Mouse (Mus musculus): Measurements from ENCODE around the gene Mettl14. TPM values are rescaled to one million over a fixed set of nuclear protein-coding genes. Genes with fewer than 3 reads are reported as not detected.
A peak's percentile ranks its signal among the peaks of the same experiment; 100 is the strongest.

Mettl14 gene
- total and polyA plus RNA-seq, 3 experiments = 8.5 to 18.8 TPM; not detected in 1

DNA sequence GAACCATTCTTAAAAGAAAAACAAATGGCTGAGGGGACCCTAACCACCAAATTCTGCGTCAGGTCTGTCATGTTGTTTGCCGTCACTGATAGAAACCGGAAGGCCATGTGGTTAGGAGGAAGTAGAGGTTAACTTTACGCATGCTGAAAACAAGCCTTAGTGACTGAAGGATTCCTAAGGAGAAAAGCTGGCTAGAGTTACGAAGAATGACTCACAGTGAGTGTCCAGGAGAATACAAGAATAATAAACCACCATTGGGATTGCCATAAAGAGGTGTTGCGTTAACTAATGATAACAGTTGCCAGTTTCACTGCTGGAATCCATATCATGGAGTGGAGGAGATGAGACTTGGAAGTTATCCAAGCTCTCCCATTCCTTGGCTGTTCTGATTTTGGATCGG lies 51.0 kb downstream of the Mettl14 start:
- peaks cover 0 to 18% of the 10 kb centered on the region in 2 experiments; a peak in 3 of 4 replicates for H3K36me3 ChIP-seq (ENCODE audit: control insufficient read depth in 1 of 2, insufficient read depth in 2 of 2, low read length in 2 of 2)
- no peaks in the 10 kb centered on the region for H3K9me3 ChIP-seq (replicated peaks; ENCODE audit: insufficient read depth, low read length)
- H3K79me2 ChIP-seq (ENCODE audit: control insufficient read depth, insufficient read depth, low read length, poor library complexity) = no peaks in the 10 kb centered on the region
- no peaks in the 10 kb centered on the region for H3K27me3 ChIP-seq (ENCODE audit: control insufficient read depth in 1 of 2, insufficient read depth in 2 of 2, low read length in 2 of 2)
- TF ChIP-seq TAL1 (IDR thresholded peaks at IDR 0.05; ENCODE audit: low read length) = no peak
- TF ChIP-seq ZC3H11A (IDR thresholded peaks at IDR 0.05; ENCODE audit: low read depth, low read length) = no peak
- TF ChIP-seq TCF12 (IDR thresholded peaks at IDR 0.05; ENCODE audit: low read depth, low read length) = no peak
- H3K27ac ChIP-seq (ENCODE audit: control insufficient read depth, low read depth, low read length) = no peak overlapping the region
- H3K9ac ChIP-seq (ENCODE audit: control insufficient read depth, low read depth, low read length, poor library complexity, severe bottlenecking) = no peak overlapping the region
- H3K4me3 ChIP-seq (ENCODE audit: control insufficient read depth in 1 of 2, insufficient read depth in 1 of 2, low read depth in 2 of 2, low read length in 2 of 2) = no peak overlapping the region
- peaks cover 5 to 20% of the 10 kb centered on the region in 2 experiments for H3K4me1 ChIP-seq (ENCODE audit: control insufficient read depth in 1 of 2, insufficient read depth in 2 of 2, low read length in 2 of 2)
- no peak for DNase-seq (ENCODE audit: low read depth, low spot score)

GRCm38 (mm10) chr3:123333055-123333424 lies 52.9 kb downstream of the Mettl14 start:
- Histone ChIP-seq H3K27ac (ENCODE audit: control insufficient read depth, low read depth, low read length) (peak overlapping the region; percentile 82), H3K36me3 (ENCODE audit: control insufficient read depth in 1 of 2, insufficient read depth in 2 of 2, low read length in 2 of 2) (peaks cover 0 to 13% of the 10 kb centered on the region in 2 experiments; a peak in 3 of 4 replicates), H3K9ac (ENCODE audit: control insufficient read depth, low read depth, low read length, poor library complexity, severe bottlenecking) (peak overlapping the region; percentile 35; the same call in 1 of the 2 replicates), H3K4me1 (ENCODE audit: control insufficient read depth in 1 of 2, insufficient read depth in 2 of 2, low read length in 2 of 2) (peaks cover 3 to 17% of the 10 kb centered on the region in 2 experiments; a peak in 3 of 4 replicates), H3K79me2 (ENCODE audit: control insufficient read depth, insufficient read depth, low read length, poor library complexity) (no peaks in the 10 kb centered on the region), H3K9me3 (replicated peaks; ENCODE audit: insufficient read depth, low read length) (no peaks in the 10 kb centered on the region), H3K4me3 (ENCODE audit: control insufficient read depth in 1 of 2, insufficient read depth in 1 of 2, low read depth in 2 of 2, low read length in 2 of 2) (no peak overlapping the region), H3K27me3 (ENCODE audit: control insufficient read depth in 1 of 2, insufficient read depth in 2 of 2, low read length in 2 of 2) (no peaks in the 10 kb centered on the region)
- DNase-seq (ENCODE audit: low read depth, low spot score) = peak; percentile 63
- TF ChIP-seq ZKSCAN1 (IDR thresholded peaks at IDR 0.05; ENCODE audit: low read depth, low read length) = no peak
- TF ChIP-seq GABPA (IDR thresholded peaks at IDR 0.05; ENCODE audit: low read depth, low read length) = peak; percentile 59; the same call in 1 of the 2 replicates
- no peak for TF ChIP-seq POLR2A (IDR thresholded peaks at IDR 0.05; ENCODE audit: control insufficient read depth in 1 of 2, insufficient read depth in 1 of 2, low read depth in 1 of 2, low read length in 2 of 2, poor library complexity in 1 of 2)
- no peak for TF ChIP-seq EP300 (IDR thresholded peaks at IDR 0.05; ENCODE audit: low read depth in 1 of 2, low read length in 2 of 2)

DNA sequence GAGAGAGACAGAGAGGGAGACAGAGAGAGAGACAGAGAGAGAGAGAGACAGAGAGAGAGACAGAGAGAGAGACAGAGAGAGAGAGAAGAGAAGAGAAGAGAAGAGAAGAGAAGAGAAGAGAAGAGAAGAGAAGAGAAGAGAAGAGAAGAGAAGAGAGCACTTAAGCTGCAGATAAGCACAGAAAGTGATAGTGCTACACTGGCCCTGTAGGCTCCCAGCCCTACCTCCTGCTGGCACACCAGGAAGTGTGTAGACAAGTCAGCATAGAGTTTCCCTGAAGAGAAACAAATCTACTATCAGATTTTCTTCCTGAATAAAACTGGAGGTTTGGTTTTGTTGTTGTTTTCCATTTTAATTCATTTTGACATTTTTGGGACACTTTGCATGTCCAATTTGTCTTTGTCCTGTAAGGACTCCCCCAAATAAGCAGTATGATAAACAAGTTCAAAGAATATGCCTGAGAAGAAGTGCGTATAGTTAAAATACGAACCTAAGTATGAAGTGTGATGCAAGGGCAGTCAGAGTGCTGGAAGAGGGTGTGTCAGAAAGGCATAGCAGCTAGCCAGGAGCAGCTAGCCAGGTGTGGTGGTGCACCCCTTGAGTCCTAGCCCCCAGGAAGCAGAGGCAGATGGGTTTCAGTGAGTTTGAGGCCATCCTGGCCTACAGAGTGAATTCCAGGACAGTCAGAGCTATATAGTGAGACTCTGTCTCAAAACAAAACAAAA lies 53.4 kb downstream of the Mettl14 start:
- no peak for TF ChIP-seq USF1 (IDR thresholded peaks at IDR 0.05; ENCODE audit: low read depth, low read length)
- peak; percentile 36; the same call in 1 of the 2 replicates for TF ChIP-seq GATA1 (IDR thresholded peaks at IDR 0.05; ENCODE audit: low read depth, low read length)
- no peaks in the 10 kb centered on the region for H3K27me3 ChIP-seq (ENCODE audit: control insufficient read depth in 1 of 2, insufficient read depth in 2 of 2, low read length in 2 of 2)
- peak; percentile 68 for DNase-seq (ENCODE audit: low read depth, low spot score)
- peak overlapping the region; percentile 35; the same call in 1 of the 2 replicates for H3K9ac ChIP-seq (ENCODE audit: control insufficient read depth, low read depth, low read length, poor library complexity, severe bottlenecking)
- H3K79me2 ChIP-seq (ENCODE audit: control insufficient read depth, insufficient read depth, low read length, poor library complexity) = no peaks in the 10 kb centered on the region
- peaks cover 3 to 17% of the 10 kb centered on the region in 2 experiments; a peak in 3 of 4 replicates for H3K4me1 ChIP-seq (ENCODE audit: control insufficient read depth in 1 of 2, insufficient read depth in 2 of 2, low read length in 2 of 2)
- peak overlapping the region; percentile 82 for H3K27ac ChIP-seq (ENCODE audit: control insufficient read depth, low read depth, low read length)
- H3K9me3 ChIP-seq (replicated peaks; ENCODE audit: insufficient read depth, low read length) = no peaks in the 10 kb centered on the region
- H3K36me3 ChIP-seq (ENCODE audit: control insufficient read depth in 1 of 2, insufficient read depth in 2 of 2, low read length in 2 of 2) = peaks cover 0 to 13% of the 10 kb centered on the region in 2 experiments; a peak in 3 of 4 replicates
- no peak overlapping the region for H3K4me3 ChIP-seq (ENCODE audit: control insufficient read depth in 1 of 2, insufficient read depth in 1 of 2, low read depth in 2 of 2, low read length in 2 of 2)

Measured in MEL (cell line).